Mouse (Mus musculus) testis, postnatal 10 days (tissue): ENCODE results near the gene Usp43.

ENCODE experiments used
- DNase-seq: peaks from one replicate; pipeline ENCODE4 v3.0.0; 2021; ENCODE audit warnings: low spot score

Gene Usp43

DNA sequence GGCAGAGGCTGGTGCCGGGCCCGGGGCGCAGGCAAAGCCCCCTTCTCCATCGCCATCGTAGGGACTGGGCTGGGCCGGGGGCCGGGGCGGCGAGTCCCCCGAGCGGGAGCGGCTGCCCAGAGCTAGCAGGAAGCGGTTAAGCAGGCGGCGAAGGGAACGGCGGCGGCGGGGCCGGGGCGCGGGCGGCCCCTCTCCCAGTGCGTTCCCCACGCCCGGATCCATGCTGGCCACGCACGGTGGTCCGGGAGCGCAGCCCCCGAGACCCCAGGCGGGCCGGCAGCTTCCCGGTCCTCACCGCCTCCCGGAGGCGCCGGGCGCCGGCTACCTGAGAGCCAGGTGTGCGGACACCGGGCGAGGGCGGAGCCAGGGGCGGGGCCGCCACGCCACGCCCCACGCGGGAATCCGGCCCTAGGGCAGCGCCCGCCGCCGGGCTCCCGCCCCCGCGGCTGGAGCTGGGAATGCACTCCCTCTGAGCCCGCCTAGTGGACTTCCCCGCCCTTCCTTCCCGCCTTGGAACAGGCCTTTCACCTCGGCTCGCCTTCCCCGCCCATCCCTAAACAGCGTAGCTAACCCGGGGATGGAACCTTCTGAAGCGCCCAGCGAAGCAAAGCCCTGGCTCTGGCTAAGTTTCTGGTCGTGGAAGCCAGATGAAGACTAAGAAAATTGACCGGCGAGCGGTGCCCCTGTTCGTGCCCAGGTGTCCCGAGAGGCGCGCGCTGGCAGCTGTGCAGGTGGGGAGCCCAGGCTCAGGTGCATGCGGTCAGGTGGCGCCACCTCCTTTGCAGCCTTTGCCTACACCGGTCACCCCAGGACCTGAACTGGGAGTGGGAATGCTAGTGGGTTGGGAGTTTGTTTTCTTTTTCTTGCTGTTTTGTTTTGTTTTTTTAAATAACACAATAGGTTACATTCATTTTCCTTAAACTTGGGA, at the start of gene Usp43:
Gene Usp43, minus strand, starts transcription at position 327 of the 928 bp plus-strand sequence.
- DNase-seq = peak; percentile 75

DNA sequence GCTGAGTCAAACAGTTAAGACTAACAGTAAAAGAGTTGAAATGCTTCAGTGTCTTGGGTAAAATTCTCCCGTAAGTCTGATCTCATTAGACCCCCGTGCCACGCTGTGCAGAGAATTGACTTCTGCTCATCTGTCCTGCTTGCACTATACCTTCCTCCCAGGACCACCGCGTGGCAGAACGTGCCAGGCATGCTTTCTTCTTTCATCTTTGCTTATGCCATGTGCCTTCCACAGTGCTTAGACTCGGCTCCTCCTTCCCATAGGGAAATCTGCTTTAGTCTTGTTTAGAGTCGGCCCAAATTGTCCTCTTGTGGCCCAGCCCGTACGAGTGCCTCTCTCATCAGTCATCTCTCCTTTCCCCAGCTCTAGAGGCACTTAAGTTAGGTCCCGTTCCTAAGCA, 45.9 kb upstream of the Usp43 start:
- no peak for DNase-seq

DNA sequence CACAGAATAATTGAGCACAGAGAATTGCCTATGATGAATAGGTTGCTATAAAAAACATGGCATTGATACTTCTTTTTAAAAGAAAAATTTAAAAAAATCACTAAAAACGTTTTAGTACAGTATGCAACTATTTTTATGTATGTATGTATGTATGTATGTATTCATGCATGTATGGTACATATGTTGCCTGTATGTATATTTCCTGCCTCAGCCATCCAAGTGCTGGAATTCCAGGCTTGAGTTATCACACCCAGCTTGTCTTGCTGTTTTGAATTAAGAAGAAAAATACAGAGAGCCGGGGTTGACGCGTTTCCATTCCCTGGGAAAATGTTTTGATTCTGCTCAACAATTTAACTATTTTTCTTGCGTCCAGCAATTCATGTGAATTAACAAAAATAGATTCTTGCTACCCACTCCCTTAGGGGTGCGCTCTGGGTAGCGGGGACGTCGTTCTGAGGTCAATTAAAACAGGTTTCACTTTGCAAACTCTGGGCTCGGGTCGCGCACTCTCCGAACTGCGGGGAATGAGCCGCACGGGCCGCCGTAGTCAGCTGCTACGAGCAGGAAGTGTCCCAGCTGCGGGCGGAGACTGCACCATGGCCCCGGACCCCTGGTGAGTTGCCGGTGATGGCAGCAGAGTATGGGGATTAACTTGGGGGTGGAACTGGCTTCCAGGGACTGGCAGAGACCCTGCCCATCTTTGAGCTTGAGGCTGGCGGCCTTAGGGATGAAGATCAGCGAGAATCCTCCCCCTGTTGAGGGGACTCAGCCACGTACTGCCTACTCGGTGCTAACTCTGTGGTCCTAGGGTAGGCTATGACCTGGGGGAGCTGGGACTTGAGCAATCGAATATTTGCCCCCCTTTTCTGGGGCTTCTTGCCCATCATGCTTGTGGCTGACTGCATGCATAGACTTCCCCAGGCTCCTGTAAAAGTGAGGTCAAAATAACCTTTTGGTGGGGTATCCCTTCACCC, 44.2 kb upstream of the Usp43 start, which contains the start of gene Stx8:
Gene Stx8, plus strand, starts transcription at position 289 of the 974 bp plus-strand sequence.
- peak; percentile 98 for DNase-seq

DNA sequence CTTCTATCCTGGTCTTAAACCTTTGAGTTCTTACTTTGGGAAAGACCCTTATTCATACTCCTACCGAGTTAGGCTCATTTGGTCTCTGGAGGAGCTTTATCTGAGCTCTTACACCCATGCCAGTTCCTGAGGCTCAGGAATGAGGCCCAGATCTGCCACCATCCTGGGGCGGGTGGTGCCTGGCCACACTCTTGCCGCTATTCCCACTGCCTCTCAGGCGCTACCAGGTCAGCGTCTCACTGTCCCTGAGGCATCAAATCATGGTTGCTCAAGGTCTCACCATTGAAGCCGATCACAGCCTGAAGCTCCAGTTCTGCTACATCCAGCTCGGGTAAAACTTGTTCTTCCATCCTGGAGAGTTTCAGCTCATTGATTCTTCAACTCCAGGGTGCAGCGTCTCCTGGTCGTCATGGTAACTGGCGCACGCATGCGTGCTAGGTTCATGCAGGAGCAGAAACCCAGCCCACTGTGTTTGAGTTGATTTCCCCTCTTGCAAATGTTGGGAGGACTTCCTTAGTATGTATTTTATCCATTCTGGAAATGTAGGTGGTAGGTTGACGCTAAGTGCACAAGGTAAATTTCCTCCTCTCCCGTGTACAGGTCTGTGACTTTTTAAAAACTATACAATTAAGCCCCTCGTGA, 43.4 kb upstream of the Usp43 start, which contains the start of gene Cfap52:
Gene Cfap52, minus strand, starts transcription at position 410 of the 642 bp plus-strand sequence.
- peak; percentile 92 for DNase-seq

DNA sequence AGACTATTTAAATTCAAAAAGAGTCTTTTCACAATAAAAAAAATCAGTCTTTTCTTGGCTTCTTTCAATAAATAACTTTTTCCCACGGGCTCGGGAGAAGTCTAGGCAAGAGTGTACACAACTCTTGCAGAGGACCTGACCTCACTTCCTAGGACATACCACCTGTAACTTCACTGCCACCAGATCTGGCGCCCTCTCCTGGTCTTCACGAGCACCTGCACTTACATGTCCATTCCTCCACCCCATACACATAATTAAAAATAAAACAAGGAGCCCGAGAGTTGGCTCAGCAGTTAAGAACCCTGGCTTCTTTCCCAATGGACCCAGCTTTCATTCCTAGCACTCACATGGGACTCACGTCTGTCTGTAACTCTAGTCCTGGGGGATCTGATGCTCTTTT, 42.2 kb upstream of the Usp43 start:
- DNase-seq = no peak

DNA sequence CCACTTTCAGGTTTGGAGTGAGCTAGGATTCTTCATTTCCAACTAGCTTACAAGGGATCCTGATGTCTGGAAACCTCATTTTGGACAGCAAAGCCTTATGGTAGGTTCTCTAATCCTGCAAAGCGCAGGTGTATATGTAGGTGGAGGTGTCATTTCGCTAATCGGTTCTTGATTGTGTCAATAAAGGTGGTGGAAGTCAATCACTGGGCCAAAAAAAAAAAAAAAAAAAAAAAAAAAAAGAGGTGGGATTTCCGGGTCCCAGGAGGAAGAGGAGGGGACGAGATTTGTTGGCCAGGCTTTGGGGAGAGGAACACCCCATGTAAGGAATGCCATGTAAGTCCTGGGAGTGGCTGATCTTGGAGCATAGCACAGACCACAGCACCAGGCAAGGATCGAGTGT, 32.5 kb upstream of the Usp43 start:
- DNase-seq = no peak

DNA sequence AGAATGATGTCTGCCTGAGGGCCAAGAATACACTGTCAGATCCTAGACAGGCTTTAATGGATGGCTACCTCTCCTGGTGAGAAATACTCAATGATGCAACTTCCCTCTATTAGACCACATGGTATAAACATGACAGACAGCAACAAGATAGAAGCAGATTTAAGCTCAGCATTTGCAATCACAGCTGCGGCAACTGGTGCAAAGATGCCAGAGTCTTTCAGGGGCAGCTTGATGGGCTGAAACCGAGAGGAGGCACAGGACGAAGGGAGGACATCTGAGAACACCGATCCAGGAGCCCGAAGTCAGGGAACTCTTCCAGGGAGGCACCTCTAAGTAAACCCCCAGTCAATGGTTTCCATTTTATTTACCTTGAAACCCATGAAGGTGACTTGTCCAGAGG, 31.7 kb upstream of the Usp43 start:
- no peak for DNase-seq

DNA sequence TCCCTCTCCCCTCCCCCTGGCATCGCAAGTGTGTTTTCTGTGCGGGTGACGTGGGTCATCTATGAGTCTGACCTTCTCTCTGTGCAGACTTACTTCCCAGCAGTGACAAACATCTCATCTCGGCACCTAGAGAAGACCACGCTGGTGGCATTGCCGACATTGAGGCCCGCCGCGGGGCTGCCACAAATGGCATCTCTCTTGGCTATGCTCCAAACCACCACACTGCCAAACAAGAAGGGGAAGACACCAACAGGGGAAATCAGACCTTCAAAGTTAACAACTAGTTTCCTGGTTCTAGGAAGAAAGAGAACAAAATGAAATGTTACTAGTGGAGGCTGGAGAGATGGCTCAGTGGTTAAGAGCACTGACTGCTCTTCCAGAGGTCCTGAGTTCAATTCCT, 27.5 kb upstream of the Usp43 start:
- no peak for DNase-seq

DNA sequence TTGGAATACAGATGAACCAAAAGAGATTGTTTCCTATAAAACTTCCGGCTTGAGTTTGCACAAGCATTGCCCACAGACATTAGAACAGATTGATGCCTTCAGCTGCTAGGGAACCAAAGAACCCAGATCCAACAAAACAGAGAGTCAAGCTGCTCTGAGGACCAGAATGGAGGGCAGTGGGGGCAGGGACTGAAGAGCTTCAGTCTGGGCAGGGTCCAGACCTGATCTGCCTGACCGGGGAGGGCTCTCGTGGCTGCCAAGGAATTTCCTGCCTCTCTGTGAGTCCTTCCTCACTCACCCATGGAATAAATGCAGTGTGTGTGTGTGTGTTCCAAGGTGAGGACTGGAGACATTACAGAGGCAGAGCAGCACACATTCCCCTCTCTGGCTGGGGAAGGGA, 26.3 kb upstream of the Usp43 start:
- no peak for DNase-seq

DNA sequence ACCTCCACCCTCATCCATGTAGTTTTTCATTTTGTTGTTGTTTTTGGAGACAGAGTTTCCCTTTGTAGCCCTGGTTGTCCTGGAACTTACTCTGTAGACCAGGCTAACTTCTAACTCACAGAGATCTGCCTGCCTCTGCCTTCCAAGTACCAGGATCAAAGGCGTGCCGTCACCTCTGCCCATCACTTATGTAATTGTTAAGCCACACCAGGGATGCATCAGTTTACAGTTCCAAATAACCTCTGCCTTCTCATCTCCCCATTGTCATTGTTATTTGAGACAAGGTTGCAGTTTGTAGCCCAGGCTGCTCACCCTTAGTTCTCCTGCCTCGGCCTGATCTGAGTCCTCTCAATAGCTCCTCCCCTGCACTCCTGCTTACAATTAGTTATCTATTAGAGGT, 10.2 kb upstream of the Usp43 start:
- DNase-seq = no peak

DNA sequence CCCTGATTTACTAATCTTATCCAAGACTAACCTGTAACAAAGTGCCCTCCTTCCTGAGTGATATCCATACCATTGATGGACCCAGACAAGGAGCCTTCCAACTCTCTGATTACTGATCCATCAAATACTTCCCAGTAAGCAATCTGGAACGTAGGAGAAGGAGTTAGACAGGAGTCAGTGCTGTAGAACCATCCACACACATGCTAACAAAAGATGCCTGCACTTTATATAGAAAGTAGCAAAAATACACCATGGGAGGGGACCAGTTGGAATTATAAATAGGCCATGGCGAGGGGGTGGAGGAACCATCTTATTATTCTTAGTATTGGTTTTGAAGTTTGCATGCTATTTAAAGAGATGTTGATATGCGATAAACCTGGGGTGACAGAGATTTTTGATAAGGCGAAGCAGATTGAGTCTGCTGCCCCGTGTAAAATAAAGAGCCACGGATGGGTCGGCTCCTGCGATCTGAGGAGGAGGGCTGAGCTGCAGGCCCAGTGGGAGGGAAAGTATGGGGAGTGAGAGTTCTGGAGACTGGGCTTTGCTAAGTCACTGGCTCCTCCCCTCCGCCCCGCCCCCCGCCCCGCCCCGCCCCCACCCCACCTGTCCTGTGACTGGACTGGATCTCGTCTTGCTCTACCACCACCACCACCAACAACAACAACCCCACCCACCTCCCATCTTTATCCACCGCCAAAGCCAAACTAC, 4.5 kb upstream of the Usp43 start:
- DNase-seq = no peak

DNA sequence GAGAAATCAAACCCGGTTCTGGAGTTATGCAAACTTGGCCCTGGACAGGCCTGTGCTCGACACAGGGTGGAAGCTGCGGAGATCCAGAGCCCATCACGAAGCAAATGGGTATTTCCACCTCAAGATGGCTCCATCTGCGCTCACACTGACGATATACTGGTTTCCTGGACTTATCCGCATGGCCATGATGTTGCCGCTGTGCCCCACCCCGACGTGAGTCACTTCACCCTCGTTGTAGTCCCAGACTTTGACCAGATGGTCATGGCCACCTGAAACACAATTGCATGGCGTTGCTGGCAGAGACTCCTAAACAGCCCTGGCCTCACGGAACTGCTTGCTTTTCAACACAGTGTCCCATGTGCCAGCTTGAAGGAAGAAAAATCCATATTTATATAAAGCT, 3.0 kb upstream of the Usp43 start:
- no peak for DNase-seq

DNA sequence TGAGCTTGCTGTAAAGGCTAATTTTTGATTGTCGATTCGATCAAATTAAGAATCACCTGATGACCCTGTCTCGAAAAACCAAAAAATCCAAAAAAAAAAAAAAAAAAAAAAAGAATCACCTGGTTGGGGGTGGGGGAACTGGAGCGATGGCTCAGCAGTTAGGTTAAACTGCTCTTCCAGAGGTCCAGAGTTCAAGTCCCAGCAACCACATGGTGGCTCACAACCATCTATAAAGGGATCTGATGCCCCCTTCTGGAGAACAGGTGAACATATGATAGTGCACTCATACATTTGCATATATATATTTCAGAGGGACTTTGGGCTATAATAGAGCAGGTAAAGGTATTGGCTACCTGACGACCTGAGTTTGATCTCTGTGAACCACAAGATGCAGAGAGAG, 1.8 kb upstream of the Usp43 start:
- no peak for DNase-seq

DNA sequence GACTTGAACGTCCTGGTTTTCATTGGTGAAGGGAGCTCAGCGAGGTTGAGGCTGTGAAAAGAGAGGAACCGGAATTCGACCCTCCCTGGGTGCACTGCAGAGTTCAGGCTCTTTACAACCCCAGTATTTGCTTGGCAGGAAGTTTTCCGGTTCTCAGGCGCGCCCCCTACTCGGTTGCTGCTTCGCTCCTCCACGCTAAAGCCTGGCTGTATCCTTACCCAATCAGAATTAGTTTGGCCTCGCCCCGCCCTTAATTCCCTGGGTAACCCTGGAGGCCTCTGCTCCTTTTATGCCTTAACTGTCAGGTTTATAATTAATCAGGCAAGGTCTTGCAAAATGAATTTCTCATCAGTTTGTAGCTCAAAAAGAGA, 787 bp upstream of the Usp43 start:
- DNase-seq = peak; percentile 71

DNA sequence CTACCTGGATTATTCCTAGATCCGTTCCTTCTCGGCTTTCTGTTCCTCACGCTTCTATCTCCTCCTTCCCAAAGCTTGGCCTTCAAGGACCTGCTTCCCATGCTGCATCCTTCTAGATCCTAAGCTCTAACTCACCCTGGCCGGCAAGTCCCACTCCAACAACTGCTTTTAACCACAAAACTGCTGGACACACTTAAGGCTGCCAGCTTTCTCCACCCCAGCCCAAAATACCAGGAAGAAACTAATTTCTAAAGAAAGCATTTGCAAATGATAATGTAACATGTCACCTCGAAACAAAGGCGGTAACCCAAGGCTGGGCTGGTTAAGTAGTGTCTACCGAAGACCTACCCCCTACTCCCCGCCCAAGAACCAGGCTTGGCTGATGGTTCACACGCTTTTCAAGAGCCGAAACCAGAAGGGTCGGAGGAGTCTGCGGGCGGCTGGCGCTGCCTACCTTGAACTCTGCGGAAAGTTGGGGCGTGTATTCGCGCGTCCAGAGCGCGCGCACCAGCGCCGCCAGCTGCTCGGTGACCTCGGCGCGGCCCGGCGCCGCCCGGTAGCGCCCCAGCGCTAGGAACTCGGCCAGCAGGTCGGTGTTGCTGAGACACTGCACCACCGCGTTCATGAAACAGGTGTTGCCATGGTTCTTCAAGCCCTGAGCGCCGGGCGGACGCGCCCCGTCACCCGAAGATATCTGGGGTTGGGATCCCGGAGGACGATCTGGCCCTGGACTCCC, 694 bp downstream of the Usp43 start:
- DNase-seq = peak; percentile 62

DNA sequence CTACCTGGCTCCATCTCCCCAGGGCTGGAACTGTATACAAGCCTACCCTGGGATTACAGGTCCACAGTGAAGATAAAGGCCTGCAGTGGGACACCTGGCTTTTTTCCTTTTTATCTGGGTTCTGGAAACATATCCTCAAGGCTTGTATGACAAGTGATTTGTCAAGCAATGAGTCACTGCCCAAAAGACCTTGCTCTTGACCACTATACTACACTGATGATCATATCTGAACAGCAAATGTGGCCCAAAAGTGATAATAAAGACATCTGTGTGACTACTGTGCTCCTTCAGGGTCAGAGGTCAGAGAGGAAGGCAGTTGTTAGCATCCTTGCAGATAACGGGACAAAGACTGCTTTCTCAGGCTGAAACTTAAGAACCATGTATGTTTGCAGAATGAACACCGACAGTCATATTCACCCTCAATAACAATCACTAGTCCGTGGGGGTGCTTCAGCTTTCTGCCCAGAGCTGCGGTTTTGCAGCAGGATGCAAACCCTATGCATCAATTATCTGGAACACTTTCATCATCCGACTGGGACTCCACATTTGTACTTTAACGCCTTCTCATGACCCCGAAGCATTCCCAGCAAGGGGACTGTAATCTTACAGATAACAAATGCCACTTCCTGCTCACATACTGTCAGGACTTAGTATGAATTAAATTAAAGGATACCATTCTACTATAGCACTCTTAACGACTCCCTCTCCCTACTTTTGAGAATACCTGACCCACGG, 1.6 kb downstream of the Usp43 start:
- no peak for DNase-seq

DNA sequence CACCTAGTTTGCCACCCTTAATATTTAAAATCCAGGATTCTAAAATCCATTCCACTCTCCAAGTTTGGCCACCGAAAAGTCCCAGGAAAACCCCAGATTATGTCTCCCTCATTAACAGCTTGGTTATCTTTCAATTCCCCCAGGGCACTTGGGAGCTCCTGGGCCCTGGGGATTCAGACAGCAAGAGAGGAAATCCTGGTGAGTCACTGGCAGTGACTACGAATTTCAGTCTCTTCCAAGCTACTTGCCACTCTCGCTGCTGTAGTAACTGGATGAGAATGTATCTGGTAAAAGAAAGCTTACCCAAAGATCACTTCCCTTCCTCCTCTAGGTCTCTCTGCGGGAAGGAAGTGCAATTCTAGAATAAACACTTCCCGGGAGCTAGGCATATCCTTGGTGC, 2.4 kb downstream of the Usp43 start:
- DNase-seq = no peak

DNA sequence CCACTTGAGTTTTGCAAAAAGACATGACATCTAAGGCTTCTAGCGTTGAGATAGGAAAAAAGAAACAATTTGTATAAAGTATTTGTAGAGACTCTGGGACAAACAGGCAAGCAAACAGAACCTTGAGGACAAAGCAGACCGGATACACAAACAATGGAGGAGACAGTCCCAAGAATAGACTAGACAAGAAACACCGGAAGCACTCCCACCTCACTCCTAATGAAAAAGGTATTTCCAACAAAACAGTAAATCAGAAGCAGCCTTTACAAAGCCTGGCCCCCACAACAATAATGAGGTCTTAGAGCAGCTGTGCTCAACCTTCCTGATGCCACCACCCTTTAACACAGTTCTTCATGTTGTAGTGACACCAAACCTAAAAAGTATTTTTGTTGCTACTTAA, 4.8 kb downstream of the Usp43 start:
- no peak for DNase-seq

DNA sequence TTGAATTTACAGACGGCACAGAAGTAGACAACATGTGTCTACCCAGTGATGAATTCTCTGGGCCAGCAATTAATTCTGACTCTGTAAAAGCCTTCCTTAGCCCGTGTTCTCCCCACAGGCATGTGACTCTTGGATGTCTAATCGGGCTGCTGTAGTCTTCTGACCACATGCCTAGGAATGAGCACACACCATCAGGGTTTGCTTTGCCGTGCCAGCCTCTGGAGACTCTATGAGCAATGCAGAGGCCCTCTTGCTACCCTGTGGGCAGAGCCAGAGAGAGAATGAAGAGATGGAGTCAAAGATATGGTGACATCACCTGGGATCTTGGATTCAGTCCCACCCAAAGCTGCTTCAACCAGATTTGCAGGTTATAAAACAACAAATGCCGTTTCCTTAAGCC, 10.9 kb downstream of the Usp43 start:
- no peak for DNase-seq

DNA sequence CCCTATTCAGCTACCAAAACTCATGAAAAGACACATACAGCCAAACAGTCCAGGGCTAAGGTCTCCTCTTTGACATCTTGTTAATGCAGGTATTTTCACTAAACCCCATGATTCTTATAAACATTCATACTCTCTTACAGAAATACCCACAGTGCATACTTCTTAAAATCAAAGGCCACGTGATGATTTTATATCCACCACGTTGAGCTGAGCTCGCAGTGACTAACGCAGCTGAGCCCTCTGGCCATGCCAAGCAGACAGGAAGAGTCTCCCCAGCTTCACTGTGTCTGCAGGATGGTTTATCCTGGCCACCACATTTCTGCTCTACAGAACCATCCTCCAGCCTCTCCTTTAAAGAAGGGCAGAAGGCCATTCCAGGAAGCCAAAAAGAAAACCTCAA, 18.2 kb downstream of the Usp43 start:
- DNase-seq = no peak
